Mouse (Mus musculus): ENCODE measurements at regions not wholly inside any gene's neighbourhood (a gene's known extent, or its start where the extent isn't known, plus 50 kb on each side); places are given as distances from the start of the nearest gene placed in this dataset.

GRCm38 (mm10) chr9:71027626-71028025, 75.6 kb upstream of the Lipc start:
- no peak for TF ChIP-seq POLR2A (IDR thresholded peaks at IDR 0.05; ENCODE audit: borderline replicate concordance, extremely low read depth, insufficient read depth, insufficient read length, poor library complexity, severe bottlenecking)
- TF ChIP-seq CTCF (IDR thresholded peaks at IDR 0.05; ENCODE audit: borderline replicate concordance, extremely low read depth, insufficient read depth, insufficient read length) = no peak

Data from brain, embryonic 14.5 days (tissue).